Mouse (Mus musculus): ENCODE results near the gene Tm4sf1. TPM values are rescaled to one million over a fixed set of nuclear protein-coding genes. Genes with fewer than 3 reads are reported as not detected.

Tm4sf1 gene
- polyA plus RNA-seq, 1 experiment from 2014 or later: 32.2 TPM

- Histone ChIP-seq H3K27me3 (no peaks in the 10 kb centered on the region), H3K4me1 (replicated peaks) (no peaks in the 10 kb centered on the region), H3K9me3 (no peaks in the 10 kb centered on the region), H3K4me3 (no peak overlapping the region), H3K36me3 (no peaks in the 10 kb centered on the region), H3K27ac (replicated peaks) (no peak overlapping the region), H3K4me2 (no peak overlapping the region), H3K9ac (no peak overlapping the region)
- ATAC-seq (ENCODE audit: low FRiP score, low read depth): no peak
- 85% methylated on average over 5 of the region's 5 CpGs for WGBS
Measured at GRCm38 (mm10) chr3:57277453-57277852, 24.3 kb downstream of the Tm4sf1 start.

GRCm38 (mm10) chr3:57276821-57277220, 25.0 kb downstream of the Tm4sf1 start:
- H3K27ac ChIP-seq (replicated peaks): no peak overlapping the region
- no peaks in the 10 kb centered on the region for H3K36me3 ChIP-seq
- ATAC-seq (ENCODE audit: low FRiP score, low read depth): no peak
- WGBS: 88% methylated on average over 3 of the region's 3 CpGs
- H3K4me2 ChIP-seq: no peak overlapping the region
- H3K4me3 ChIP-seq: no peak overlapping the region
- no peaks in the 10 kb centered on the region for H3K27me3 ChIP-seq
- H3K9ac ChIP-seq: no peak overlapping the region
- no peaks in the 10 kb centered on the region for H3K4me1 ChIP-seq (replicated peaks)
- no peaks in the 10 kb centered on the region for H3K9me3 ChIP-seq

GRCm38 (mm10) chr3:57268994-57269393, 32.8 kb downstream of the Tm4sf1 start:
- H3K36me3 ChIP-seq: no peaks in the 10 kb centered on the region
- ATAC-seq (ENCODE audit: low FRiP score, low read depth): no peak
- 87% methylated on average over 2 of the region's 2 CpGs for WGBS

GRCm38 (mm10) chr3:57267559-57268173, 34.1 kb downstream of the Tm4sf1 start:
- no peak overlapping the region for H3K9ac ChIP-seq
- no peaks in the 10 kb centered on the region for H3K27me3 ChIP-seq

More at GRCm38 (mm10) chr3:57268994-57269393, 32.8 kb downstream of the Tm4sf1 start:
- no peak overlapping the region for H3K4me3 ChIP-seq
- no peak overlapping the region for H3K27ac ChIP-seq (replicated peaks)
- no peak overlapping the region for H3K4me2 ChIP-seq
- H3K27me3 ChIP-seq: no peaks in the 10 kb centered on the region
- H3K9me3 ChIP-seq: no peaks in the 10 kb centered on the region
- no peaks in the 10 kb centered on the region for H3K4me1 ChIP-seq (replicated peaks)
- H3K9ac ChIP-seq: no peak overlapping the region

GRCm38 (mm10) chr3:57253041-57253440, 48.7 kb downstream of the Tm4sf1 start:
- no peak overlapping the region for H3K27ac ChIP-seq (replicated peaks)
- no peaks in the 10 kb centered on the region for H3K9me3 ChIP-seq
- ATAC-seq (ENCODE audit: low FRiP score, low read depth): no peak
- no peaks in the 10 kb centered on the region for H3K4me1 ChIP-seq (replicated peaks)
- WGBS: 73% methylated on average over 2 of the region's 2 CpGs
- no peaks in the 10 kb centered on the region for H3K27me3 ChIP-seq
- no peaks in the 10 kb centered on the region for H3K36me3 ChIP-seq
- no peak overlapping the region for H3K9ac ChIP-seq
- no peak overlapping the region for H3K4me2 ChIP-seq
- no peak overlapping the region for H3K4me3 ChIP-seq

More at GRCm38 (mm10) chr3:57267559-57268173, 34.1 kb downstream of the Tm4sf1 start:
- WGBS: 33% methylated on average over 6 of the region's 6 CpGs
- Histone ChIP-seq H3K4me2 (no peak overlapping the region), H3K4me1 (replicated peaks) (no peaks in the 10 kb centered on the region), H3K36me3 (no peaks in the 10 kb centered on the region), H3K4me3 (no peak overlapping the region), H3K9me3 (no peaks in the 10 kb centered on the region), H3K27ac (replicated peaks) (no peak overlapping the region)
- peak; percentile 85 for ATAC-seq (ENCODE audit: low FRiP score, low read depth)

- H3K4me1 ChIP-seq (replicated peaks): no peaks in the 10 kb centered on the region
- ATAC-seq (ENCODE audit: low FRiP score, low read depth): no peak
- no peak overlapping the region for H3K4me3 ChIP-seq
- no peak overlapping the region for H3K4me2 ChIP-seq
- H3K27me3 ChIP-seq: no peaks in the 10 kb centered on the region
- H3K9ac ChIP-seq: no peak overlapping the region
- no peaks in the 10 kb centered on the region for H3K36me3 ChIP-seq
- no peak overlapping the region for H3K27ac ChIP-seq (replicated peaks)
- no peaks in the 10 kb centered on the region for H3K9me3 ChIP-seq
Measured at GRCm38 (mm10) chr3:57252551-57252950, 49.2 kb downstream of the Tm4sf1 start.

- WGBS: 67% methylated on average over 2 of the region's 2 CpGs
- Histone ChIP-seq H3K4me1 (replicated peaks) (no peaks in the 10 kb centered on the region), H3K9ac (no peak overlapping the region), H3K27ac (replicated peaks) (no peak overlapping the region), H3K36me3 (no peaks in the 10 kb centered on the region), H3K9me3 (no peaks in the 10 kb centered on the region), H3K4me2 (no peak overlapping the region), H3K27me3 (no peaks in the 10 kb centered on the region), H3K4me3 (no peak overlapping the region)
- ATAC-seq (ENCODE audit: low FRiP score, low read depth): no peak
Measured at GRCm38 (mm10) chr3:57245242-57245641, 56.5 kb downstream of the Tm4sf1 start.

Other genes starting within 250 kb of the Tm4sf1 start
- gene Tm4sf4, start 123.3 kb upstream of the Tm4sf1 start, polyA plus RNA-seq (2015; fragmentation: Nextera tagmentation; extraction: Ambion mirVana): 0.49 TPM in 2 replicates

Data from hindbrain, embryonic 15.5 days (tissue).